Mouse (Mus musculus): ENCODE results near the gene Gdpd5.
"Not testable (repeated sequence)": the region's sequence is repeated elsewhere in the genome, so short reads cannot be mapped to it uniquely, and the experiment has no call there.

Gdpd5 gene

DNA sequence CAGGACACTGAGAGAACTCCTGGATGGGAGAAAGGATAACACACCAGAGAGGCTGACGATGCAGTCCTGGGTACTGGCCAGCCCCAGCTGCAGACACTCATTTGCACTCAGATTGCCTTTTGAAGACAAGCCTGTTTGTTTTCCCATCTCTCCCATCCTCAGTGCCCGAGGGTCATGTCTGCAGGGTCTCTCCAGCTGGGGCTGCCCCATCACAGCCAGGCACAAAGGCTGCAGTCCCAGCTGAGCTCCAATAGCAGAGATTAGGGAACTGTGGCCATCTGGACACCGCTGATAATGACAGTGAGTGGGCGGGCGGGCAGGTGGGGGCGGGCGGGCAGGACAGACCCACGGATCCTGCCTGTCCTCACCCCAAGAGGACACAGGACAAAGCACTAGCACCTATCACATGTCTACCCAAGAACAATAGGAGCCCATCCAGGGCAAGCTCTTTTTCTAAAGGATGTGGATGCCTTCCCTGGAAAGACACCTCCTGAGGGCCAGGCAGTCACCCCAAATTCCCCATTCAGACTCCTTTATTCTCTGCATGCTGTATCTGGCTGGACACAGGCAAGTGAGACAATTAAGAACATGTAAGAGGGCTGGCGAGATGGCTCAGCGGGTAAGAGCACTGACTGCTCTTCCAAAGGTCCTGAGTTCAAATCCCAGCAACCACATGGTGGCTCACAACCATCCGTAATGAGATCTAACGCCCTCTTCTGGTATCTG lies 93.8 kb downstream of the Gdpd5 start:
- DNase-seq (ENCODE audit: extremely low spot score, low read depth, low spot score) = no peak

- DNase-seq (ENCODE audit: extremely low spot score, low read depth, low spot score) = no peak
Observed at GRCm38 (mm10) chr7:99475562-99475911, 94.3 kb downstream of the Gdpd5 start.

DNA sequence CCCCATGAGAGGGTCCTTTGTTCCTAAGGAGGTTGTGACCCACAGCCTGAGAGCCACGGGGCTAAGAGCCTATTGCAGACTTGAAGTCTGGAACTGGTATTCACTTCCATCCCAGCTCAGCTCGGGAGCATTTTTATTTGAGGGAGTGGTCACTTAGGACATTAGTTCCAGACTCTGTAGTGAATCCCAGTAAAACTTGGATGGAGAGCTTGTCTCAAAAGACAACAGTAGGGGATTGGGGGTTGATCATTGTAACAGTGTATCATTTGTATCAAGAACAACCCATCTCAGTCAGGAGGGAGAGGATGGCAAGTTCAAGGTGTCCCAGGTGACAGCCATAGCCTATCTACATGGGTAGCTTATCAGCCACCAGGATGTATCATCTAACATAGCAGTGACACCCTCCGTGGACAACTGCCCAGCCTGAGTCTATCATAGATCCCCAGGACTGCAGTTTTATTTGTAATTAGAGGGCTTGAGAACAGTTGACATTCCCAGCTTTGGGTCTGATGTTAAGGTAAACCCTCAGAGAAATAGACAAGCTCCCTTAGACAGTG lies 95.4 kb downstream of the Gdpd5 start:
- no peak for DNase-seq (ENCODE audit: extremely low spot score, low read depth, low spot score)

GRCm38 (mm10) chr7:99477235-99477634 lies 96.0 kb downstream of the Gdpd5 start:
- no peak for DNase-seq (ENCODE audit: extremely low spot score, low read depth, low spot score)

GRCm38 (mm10) chr7:99482637-99483036 lies 101.4 kb downstream of the Gdpd5 start:
- DNase-seq (ENCODE audit: extremely low spot score, low read depth, low spot score) = no peak

DNA sequence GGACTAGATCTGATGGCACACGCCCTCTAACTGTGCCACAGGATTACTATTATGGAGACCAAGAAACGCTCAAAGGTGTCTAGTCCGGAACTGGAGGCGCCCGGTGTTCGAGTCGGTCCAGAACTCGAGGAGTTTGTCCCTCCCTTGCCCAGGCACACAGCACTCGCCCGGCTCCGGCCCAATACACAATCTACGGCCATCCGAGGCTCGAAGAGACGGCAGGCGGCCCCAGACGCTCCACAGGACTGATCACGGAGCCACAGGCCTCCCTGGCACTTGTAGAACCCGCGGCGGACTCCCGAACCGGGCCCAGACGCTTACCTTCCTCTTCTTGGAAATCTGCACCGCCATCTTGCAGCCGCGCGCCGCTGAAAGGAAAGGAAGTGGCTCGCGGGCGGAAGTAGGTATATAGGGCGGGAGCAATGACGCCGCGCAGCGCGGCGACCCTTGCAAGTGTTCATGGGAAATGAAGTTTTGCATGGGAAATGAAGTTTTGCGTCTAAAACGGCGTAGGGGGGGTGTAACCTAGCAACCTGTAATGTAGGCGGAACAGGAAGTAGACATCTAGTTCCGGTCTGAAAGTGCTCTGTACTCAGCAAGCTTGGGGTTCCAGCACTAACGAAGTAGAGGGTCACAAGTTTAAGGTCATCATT lies 102.2 kb downstream of the Gdpd5 start, which contains the start of gene Rps3:
TSS of gene Rps3 (minus strand) at position 468 of the 653 bp plus-strand sequence.
- DNase-seq (ENCODE audit: extremely low spot score, low read depth, low spot score) = peak; percentile 98

- DNase-seq (ENCODE audit: extremely low spot score, low read depth, low spot score) = no peak
Observed at GRCm38 (mm10) chr7:99483924-99484319, 102.7 kb downstream of the Gdpd5 start.

- no peak for DNase-seq (ENCODE audit: extremely low spot score, low read depth, low spot score)
Observed at GRCm38 (mm10) chr7:99484679-99485078, 103.5 kb downstream of the Gdpd5 start.

DNA sequence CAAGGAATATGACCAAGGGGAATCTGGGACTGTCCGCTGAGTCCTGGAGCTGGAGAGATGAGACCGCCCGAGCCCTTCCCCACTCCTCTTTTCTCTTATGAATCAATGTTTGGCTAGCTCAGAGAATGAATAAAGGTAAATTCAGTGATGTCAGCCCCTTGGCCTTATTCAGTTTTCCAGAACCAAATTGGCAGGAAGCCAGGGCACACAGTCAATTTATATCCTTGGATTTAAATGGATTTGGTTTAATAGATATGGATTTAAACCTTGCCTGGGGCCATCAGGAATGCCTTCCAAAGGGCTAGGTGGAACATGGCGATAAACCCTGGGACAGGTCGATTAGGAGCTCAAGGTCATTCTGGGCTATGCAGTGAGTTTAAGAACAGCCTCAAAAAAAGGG lies 108.5 kb downstream of the Gdpd5 start:
- DNase-seq (ENCODE audit: extremely low spot score, low read depth, low spot score) = no peak

DNA sequence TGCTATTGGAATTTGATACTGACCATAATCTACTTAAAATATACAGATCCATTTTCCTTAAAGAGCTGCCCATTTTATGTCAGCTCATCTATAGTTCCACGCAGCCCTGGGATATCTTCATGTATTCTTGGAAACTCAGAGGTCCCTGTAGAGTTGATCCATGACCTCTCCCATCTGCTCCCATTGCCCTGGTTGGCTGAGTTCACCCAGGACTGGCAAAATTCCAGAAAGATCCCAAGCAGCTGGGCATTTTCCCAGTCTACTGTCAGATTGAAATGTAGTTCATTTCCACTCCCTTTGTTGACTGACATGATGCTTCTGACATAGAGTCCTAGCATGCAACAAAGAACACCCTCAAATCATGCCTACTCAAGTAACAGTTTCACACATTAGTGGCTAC lies 117.9 kb downstream of the Gdpd5 start:
- DNase-seq (ENCODE audit: extremely low spot score, low read depth, low spot score) = no peak

DNA sequence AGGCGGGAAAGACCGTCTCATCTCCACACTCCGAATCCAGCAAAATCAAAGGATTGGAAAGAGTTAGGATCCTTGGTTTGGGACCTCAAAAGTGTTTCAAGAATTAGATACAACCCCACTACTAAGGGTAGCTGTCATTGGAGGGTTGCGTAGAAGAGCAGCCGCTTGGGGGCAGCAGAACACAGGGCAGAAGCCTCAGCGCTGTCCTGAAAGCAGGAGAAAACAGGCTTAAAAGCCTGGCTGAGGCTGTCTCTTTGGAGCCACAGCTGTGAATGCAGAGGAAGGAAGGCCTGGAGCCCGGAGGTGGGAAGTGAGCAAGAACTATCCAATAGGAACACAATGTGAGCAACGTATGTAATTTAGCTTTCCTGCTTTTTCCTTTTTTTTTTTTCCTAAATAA lies 119.0 kb downstream of the Gdpd5 start:
- peak; percentile 42 for DNase-seq (ENCODE audit: extremely low spot score, low read depth, low spot score)

DNA sequence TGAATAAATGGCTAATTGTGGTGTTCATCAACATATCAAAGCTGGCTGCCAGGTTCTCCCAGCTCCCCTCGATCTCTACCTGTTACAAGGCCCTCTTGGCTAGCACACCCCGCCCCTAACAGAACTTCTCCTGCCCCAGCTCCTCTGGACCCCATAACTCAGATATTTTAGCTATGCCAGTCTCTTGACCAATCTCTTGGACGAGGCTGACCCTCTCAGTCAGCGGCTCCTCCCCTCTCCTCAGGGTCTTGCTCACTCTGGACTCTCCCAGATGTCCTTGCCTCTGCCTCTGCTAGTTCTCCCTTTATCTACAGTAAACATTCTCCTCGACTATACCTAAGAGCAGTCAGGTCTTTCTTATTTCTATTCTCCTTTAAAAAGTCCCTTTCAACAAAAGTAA lies 119.4 kb downstream of the Gdpd5 start:
- DNase-seq (ENCODE audit: extremely low spot score, low read depth, low spot score) = no peak

- DNase-seq (ENCODE audit: extremely low spot score, low read depth, low spot score) = no peak
Observed at GRCm38 (mm10) chr7:99501148-99501547, 119.9 kb downstream of the Gdpd5 start.

DNA sequence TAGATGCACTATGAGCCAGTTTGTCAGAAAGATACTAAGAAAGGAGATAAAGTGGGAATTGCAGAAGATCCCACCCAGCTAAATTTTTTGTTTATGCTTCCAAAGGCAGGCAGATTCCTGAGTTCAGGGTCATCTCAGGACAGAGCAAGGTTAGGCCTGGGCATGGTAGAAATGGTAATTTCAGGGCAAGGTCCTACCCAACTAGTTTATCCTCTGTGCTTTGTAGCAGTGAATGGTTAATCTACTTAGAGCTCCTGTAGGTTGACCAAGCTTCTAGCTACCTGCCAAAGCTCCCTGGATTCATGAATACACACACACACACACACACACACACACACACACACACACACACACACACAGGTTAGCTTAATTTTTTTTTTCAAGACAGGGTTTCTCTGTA lies 123.3 kb downstream of the Gdpd5 start:
- DNase-seq (ENCODE audit: extremely low spot score, low read depth, low spot score) = no peak

DNA sequence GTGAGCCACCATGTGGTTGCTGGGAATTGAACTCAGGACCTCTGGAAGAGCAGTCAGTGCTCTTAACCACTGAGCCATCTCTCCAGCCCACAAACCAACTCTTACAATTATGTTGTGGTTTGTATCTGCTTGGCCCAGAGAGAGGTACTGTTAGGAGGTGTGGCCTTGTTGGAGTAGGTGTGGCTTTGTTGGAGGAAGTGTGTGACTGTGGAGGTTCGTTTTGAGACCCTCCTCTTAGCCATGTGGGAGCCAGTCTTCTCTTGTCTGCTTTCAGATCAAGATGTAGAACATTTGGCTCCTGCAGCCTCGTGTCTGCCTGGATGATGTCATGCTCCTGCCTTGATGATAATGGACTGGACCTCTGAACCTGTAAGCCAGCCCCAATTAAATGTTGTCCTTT lies 127.0 kb downstream of the Gdpd5 start:
- not testable (repeated sequence) for DNase-seq (ENCODE audit: extremely low spot score, low read depth, low spot score)

DNA sequence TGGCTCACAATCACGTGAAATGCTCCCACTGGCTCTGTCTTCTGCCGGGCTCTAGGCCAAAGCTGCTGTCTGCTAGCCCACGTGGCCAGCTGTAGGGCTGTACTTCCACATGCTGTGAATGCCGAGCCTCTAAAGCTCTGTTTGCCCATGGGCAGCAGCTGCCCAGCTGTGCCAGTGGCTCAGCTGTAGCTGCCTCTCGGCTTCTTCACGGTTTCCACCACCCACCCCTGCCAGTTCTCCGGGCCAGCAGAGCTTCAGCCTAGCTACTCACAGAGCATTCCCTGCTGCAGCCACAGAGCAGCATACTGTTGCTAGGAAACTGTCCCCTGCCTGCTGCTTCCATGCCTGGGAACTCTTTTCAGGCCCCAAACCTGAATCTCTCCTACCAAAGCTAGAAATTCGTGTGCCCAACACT lies 128.9 kb downstream of the Gdpd5 start:
- DNase-seq (ENCODE audit: extremely low spot score, low read depth, low spot score) = no peak

Measured in hindlimb bud, embryonic 11.5 days (tissue).